ENCODE assay signal across 31 mouse cellular contexts in genomic region chr10:117655460-117655859, GRCm38 (mm10).
"Had no signal": no experiment of that assay in that cellular context is flagged by ENCODE, and none has a peak within 500 bp of the region (broad histone marks: within the 10 kb centered on the region; RNA-seq: fewer than 3 reads in every experiment).

No protein-coding gene starts in this region.

- H3K27ac ChIP-seq: limb, embryonic 10.5 days; limb, embryonic 12.5 days; limb, embryonic 13.5 days; limb, embryonic 15.5 days; liver, embryonic 12.5 days; liver, embryonic 13.5 days; liver, embryonic 14.5 days; liver, embryonic 15.5 days; lung, embryonic 15.5 days; macrophage; midbrain, embryonic 10.5 days; midbrain, embryonic 12.5 days; midbrain, embryonic 13.5 days; midbrain, embryonic 15.5 days; neural tube, embryonic 12.5 days had no signal

- ATAC-seq: liver, embryonic 12.5 days; liver, postnatal 0 days; midbrain, embryonic 13.5 days; midbrain, embryonic 15.5 days; midbrain, embryonic 16.5 days had no signal

- H3K9me3 ChIP-seq: limb, embryonic 10.5 days; limb, embryonic 12.5 days; limb, embryonic 13.5 days; limb, embryonic 15.5 days; liver, embryonic 12.5 days; liver, embryonic 13.5 days; liver, embryonic 15.5 days; lung, embryonic 15.5 days; megakaryocyte, embryonic 14.5 days; midbrain, embryonic 10.5 days; midbrain, embryonic 12.5 days; midbrain, embryonic 13.5 days; midbrain, embryonic 15.5 days; neural tube, embryonic 12.5 days had no signal

- H3K4me2 ChIP-seq: limb, embryonic 12.5 days; limb, embryonic 13.5 days; limb, embryonic 15.5 days; liver, embryonic 11.5 days; liver, embryonic 12.5 days; liver, embryonic 13.5 days; liver, embryonic 15.5 days; lung, embryonic 14.5 days; lung, embryonic 15.5 days; midbrain, embryonic 11.5 days; midbrain, embryonic 12.5 days; midbrain, embryonic 13.5 days; midbrain, embryonic 15.5 days; neural tube, embryonic 12.5 days had no signal

- H3K4me1 ChIP-seq: liver, embryonic 12.5 days; liver, embryonic 13.5 days; liver, embryonic 15.5 days; lung, embryonic 15.5 days; megakaryocyte, embryonic 14.5 days; midbrain, embryonic 12.5 days; midbrain, embryonic 13.5 days; midbrain, embryonic 15.5 days; neural tube, embryonic 12.5 days had no signal

- H3K27me3 ChIP-seq: limb, embryonic 12.5 days; limb, embryonic 13.5 days; limb, embryonic 15.5 days; liver, embryonic 12.5 days; liver, embryonic 13.5 days; liver, embryonic 15.5 days; lung, embryonic 15.5 days; midbrain, embryonic 12.5 days; midbrain, embryonic 13.5 days; midbrain, embryonic 15.5 days; neural tube, embryonic 12.5 days had no signal

- DNase-seq: left cerebral cortex, postnatal 4 days; liver; liver, embryonic 13.5 days; liver, postnatal 0 days; lung, adult 18-20 months; lung, adult 2 months; lung, embryonic 14.5 days; lung, postnatal 10 days; lung, postnatal 14 days; lung, postnatal 36 days; lung, postnatal 4 days; midbrain, embryonic 14.5 days had no signal

- H3K4me3 ChIP-seq: limb, embryonic 10.5 days; limb, embryonic 12.5 days; limb, embryonic 13.5 days; limb, embryonic 15.5 days; liver, embryonic 12.5 days; liver, embryonic 13.5 days; liver, embryonic 15.5 days; lung, embryonic 15.5 days; megakaryocyte, embryonic 14.5 days; midbrain, embryonic 10.5 days; midbrain, embryonic 12.5 days; midbrain, embryonic 13.5 days; midbrain, embryonic 15.5 days; myocyte; neural tube, embryonic 12.5 days had no signal

- H3K36me3 ChIP-seq: limb, embryonic 10.5 days; limb, embryonic 12.5 days; limb, embryonic 13.5 days; limb, embryonic 15.5 days; liver, embryonic 12.5 days; liver, embryonic 13.5 days; liver, embryonic 15.5 days; lung, embryonic 15.5 days; midbrain, embryonic 10.5 days; midbrain, embryonic 12.5 days; midbrain, embryonic 13.5 days; midbrain, embryonic 15.5 days; neural tube, embryonic 12.5 days had no signal

- H3K9ac ChIP-seq: limb, embryonic 12.5 days; limb, embryonic 13.5 days; limb, embryonic 15.5 days; liver, embryonic 12.5 days; liver, embryonic 13.5 days; liver, embryonic 14.5 days; liver, embryonic 15.5 days; liver, postnatal 0 days; lung, embryonic 14.5 days; lung, embryonic 15.5 days; midbrain, embryonic 12.5 days; midbrain, embryonic 13.5 days; midbrain, embryonic 15.5 days; neural tube, embryonic 12.5 days had no signal
